Mouse (Mus musculus): ENCODE results near the gene Prkaca.
"Not testable (repeated sequence)": the region's sequence is repeated elsewhere in the genome, so short reads cannot be mapped to it uniquely, and the experiment has no call there.

Prkaca gene

DNA sequence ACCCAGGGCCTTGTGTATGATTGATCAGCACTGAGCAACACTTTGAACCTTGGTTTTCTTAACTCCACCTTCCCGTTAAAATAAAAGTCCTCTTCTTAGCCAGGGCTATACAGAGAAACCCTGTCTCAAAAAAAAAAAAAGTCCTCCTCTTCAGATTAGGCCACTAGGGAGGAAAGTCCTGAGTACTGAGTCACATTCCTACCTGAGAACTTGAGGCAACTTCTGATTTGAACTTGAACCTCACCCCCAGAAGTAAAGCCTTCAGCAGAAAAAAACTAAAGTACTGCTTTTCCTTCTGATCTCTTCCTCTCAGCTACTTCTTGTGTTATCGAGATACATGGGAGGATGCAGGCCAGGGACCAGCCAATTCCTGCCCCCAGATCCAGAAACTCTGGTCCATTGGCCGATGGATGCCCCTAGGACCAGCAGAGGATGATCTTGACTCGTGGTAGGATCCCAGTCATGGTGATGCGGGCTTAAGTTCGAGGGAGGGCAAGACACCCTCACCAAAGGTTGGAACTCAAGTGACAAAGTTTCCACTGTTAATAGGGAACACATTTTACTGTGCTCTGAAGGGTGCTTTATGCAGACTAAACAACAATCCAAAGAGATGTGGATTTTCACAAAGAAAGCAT lies 30.9 kb downstream of the Prkaca start:
- no peak for DNase-seq

DNA sequence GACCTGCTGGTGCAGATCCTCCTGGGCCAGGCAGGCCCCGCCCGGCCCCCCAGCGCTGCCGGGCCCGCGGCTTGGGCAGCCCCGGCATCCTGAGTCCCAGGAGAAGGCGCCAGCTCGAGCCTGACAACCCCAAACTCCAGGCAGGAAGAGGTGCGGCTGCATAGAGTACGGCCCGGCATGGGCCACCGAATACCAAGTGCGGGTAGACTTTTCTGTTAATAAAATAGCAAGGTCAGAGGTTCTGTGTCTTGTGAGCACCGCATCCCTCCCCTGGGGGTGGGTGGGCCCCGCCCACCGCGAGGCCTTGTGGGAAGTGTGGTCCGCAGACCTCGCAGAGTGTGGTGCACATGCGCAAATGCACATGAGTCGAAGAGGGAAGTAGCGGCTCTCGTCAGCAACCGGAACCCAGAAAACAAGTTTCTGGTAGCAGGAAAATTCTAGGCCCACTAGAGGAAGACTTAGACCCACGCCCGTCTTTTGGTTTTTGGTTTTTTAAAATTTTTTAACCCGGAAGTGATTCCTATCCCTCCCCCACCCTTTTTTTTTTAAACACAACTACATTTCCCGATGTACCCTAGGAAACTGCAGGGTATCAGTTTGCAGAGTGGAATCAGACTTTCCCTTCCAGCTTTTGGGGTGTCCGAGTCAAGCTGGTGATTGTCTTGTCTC lies 31.9 kb downstream of the Prkaca start:
- peak; percentile 94 for DNase-seq

DNA sequence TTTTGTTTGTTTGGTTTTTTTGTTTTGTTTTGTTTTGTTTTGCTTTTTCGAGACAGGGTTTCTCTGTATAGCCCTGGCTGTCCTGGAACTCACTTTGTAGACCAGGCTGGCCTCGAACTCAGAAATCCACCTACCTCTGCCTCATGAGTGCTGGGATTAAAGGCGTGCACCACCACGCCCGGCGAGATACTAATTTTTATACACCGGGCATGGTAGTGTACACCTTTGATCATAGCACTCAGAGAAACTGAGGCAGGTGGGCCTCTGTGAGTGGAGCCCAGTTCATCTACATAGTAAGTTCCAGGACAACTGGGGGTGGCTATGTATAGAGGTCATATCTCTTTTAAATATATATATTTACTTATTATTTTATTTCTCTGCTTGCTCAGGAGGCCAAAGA lies 32.7 kb downstream of the Prkaca start:
- not testable (repeated sequence) for DNase-seq

DNA sequence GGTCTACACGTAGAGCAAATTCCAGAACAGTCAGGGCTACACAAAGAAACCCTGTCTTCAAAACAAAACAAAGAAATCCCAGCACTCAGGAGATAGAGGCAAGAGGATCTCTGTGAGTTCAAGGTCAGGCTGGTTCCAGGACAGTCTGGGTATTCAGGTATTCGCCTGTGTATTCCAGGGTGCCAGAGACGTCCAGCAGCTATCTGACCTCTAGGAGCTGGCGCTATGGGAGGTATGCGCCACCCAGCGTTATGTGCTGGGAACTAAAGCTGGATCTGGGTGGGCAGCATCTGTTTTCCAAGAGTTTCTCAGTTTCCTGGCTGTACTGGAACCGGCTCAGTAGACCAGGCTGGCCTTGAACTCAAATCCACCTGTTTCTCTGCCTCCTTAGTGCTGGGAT lies 35.6 kb downstream of the Prkaca start:
- DNase-seq, result no peak

DNA sequence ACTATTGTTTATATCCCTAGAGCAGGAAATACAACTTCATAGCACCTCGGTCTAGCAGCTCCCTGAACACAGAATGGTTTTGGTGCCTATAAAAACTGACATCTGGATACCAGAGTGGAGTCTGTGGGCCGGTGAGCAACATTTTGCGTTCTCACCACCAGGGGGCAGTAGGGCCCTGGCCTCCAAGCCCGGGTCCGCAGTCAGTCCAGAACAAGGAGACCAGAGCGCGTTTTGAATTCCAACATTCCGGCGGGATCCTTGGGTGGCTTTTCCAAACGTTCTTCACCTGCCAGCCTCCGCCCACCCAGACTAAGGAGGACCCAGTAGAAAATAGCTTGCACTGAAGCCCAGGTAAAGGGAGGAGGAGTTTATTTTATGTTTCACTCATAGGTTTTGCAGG lies 37.1 kb downstream of the Prkaca start:
- peak; percentile 82 for DNase-seq

DNA sequence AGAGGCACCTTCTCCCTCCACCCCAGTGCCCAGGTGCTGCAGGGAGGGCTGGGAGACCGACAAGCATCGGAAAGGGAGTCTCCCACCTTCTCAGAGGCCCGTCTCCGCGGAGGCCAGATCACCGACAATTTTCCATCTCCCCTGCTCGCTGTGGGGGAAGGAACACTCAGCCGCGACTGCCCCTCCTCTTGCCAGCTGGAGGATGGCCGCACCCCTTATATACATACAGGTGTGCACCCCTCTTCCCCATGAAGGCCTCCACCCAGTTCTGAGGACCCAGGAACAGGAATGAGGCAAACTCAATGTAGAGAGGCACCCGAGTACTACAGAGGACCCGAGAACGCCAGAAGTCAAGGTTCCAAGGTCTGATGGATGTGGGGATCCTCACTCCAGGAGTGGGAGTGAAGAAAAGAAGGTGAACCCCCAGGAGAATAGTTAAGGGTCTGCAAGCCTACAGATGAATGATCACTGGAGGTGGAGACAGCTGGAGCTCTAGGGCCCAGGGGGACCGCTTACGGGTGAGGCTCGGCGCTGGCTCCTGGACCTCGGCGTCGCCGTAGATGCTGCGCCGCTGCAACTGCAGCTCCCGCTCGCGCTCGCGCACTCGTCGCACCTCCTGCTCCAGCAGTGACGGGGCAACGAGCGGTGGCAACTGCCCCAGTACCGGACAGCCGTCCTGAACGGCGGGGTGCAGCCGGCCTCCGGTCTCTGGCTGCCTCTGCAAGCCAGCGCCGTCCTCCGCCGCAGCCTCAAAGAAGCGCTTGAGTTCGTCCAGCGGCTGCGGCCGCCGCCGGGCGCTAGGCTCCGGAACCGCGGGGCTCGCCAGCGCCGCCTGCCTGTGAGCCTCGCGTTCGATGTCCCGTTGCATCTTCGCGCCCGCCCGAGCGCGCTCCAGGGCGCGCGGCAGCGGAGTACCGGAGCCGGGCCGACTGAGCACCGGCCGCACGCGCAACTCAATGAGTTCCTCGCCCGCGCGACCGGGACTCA lies 38.1 kb downstream of the Prkaca start:
- peak; percentile 76 for DNase-seq

DNA sequence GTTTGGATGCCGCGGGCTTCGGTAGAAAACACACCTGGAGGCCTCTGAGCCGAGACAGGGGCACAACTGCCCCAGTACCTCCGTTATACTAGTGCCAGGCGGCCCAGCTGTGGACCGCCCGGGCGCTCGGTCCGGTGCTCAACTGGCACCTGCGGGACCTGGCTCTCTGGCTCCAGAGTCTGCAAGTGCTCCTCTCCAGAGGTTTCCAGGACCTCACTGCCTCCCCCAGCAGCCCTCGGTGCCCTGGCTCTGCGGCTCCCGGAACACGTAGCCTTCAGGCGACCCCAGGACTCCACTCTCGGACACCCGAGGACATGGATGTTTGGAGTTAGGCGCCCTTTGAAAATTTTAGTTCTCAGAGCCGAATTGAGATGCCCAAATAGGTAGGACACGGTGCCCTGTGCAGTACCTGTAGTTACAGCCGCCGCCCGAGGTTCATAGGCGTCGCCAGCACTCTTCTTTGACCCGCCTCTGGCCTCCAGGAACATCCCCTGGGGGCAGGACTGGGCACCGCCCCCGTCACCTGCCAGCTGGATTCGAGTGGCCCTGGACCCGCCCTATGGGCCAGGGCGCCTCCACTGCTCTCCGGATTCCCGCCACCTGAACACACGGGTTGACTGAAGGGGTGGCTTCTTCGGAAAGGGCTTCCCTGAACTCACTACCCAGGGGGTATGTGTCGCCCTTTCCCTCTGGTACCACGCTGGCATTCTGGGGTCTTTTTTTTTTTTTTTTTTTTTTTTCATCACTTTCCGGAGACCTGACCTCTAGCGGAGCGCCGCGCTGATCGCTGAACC lies 39.1 kb downstream of the Prkaca start, which contains the start of gene 2210011C24Rik:
Gene 2210011C24Rik, minus strand, starts transcription at position 467 of the 794 bp plus-strand sequence.
- no peak for DNase-seq

DNA sequence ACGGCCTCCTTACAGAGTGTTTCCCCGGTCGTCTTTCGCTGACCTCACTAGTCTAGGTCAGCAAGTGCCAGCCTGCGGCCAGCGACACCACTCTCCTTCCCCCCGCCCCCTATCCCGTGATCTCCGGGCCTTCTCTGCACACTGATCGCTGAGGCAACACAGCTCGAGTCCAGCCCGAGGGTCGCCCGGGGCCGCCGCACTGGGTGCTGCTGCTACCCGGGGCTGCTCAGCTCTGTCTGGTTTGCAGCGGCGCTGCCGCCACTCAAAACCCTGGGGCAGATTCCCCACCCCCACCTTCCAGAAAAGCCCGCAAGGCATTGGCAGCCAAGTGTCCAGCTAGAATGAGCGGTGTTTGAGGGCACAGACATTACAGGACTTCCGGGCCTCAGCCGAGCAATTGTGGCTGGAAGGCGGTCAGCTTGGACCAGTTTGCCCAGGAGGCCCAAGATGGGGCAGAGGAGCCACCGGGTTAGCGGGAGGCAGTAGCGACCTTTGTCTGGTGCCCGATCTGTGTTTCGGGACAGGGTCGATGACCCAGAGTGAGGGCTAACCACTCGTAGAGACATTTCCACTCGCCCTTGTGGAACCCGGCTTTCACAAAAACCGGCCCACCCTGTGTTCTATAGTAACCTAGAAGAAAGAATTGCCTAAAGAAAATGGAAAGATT lies 39.8 kb downstream of the Prkaca start:
- DNase-seq, result no peak

DNA sequence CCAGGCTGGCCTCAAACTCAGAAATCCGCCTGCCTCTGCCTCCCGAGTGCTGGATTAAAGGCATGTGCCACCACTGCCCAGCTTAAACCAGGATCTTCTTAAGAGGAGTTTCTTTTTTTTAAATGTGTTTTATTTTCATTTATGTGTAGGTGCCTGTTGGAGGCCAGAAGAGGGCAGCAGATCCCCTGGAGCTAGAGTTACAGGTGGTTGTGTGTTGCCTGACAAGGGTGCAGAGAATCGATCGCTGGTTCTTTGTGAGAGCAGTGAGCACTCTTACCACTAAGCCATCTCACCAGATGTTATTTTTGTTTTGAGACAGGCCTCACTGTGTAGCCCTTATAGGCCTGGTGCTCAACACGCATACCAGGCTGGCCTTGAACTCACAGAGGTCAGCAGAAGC lies 43.0 kb downstream of the Prkaca start:
- no peak for DNase-seq

DNA sequence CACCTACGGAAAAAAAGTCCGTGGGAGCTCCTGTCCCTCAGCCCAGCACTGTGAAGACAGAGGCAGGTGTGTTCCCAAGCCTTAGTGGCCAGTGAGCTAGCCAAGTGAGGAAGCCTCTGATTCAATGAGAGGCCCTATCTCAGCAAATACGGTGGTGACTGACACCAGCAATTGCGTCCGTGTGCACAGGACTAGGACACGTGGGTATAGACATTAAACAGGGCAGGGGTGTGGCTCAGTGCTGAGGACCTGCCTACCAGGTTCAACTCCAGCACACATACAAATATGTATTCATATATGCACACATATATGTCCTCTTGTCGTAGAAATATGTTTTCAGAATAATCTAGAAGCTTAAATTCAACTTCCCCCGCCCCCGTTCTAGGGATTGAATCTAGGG lies 46.9 kb downstream of the Prkaca start:
- DNase-seq, result no peak

DNA sequence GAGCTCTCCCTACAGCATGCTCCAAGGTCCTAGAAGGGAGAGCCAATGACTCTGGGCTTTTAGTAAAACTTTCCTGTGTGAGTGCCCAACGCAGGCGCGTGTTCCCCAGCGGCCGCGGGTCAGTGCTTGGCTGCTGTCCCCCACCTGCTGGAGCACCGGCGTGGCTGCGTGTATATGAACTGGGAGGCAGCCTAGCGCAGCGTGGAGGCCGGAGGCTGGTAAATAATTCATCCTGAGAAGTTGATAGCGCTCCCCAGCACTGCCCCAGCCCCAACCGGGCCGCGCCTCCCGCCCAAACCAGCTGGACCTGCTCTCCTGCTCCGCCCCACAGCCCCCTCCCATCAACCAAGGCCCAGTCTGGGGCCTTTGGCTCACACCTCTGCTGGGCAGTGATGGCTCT lies 48.3 kb downstream of the Prkaca start, which contains the start of gene Palm3:
Gene Palm3, plus strand, starts transcription at position 376 of the 400 bp plus-strand sequence.
- DNase-seq, result no peak

DNA sequence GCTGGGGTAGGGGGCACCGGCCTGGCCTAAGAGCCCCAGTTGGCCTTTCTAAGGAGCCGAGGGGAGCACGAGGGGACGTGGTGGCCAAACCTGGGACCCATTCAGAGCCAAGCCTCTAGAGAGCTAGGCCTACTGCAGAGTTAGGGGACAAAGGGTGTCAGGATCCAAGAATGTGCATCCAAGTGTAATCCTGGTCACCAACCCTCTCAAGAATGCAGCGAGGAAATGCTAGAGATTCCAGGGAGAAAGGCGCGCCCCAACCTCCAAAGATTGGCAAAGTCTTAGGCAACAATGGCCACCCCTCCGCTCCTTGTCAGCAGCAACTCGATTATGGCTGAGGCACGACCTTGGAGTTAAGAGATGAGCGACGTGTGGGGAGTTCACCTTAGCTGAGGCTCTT lies 48.8 kb downstream of the Prkaca start:
- no peak for DNase-seq

DNA sequence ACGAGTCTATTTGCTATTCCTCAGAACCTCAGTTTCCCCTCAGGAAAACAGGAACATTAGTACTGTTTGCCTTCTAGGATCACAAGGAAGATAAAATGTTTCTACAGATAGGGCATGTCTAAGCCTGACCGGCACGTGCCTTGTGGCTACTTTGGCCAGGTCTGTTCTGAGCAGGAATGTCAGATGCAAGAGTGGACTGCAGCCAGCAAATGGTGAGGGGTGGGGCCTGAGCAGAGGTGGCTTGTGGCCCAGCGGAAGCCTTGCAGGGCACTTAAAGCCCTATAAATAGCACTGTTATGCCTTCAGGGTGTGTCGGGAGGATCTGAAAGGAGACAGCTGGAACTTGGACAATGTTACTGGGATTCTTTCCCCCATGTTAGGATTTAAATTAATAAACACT lies 50.3 kb downstream of the Prkaca start:
- DNase-seq, result no peak

DNA sequence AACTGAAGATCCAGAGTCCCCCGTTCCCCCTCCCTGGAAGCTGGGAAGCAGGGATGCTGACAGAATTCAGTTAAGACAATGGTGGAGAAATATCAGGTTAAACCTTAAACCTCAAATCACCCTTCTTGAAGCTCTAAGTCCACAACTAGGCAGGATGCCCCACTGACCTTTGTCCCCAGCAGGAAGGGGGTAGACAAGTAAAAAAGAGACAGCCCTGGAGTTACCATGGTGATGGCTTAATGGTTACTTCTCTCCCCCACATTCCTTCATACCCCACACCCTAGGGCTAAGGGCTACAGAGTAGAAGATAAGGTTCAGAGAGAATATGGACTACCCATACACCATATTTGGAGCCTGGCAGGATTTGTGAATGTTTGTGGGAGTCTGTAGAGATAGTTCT lies 50.8 kb downstream of the Prkaca start:
- DNase-seq, result no peak

DNA sequence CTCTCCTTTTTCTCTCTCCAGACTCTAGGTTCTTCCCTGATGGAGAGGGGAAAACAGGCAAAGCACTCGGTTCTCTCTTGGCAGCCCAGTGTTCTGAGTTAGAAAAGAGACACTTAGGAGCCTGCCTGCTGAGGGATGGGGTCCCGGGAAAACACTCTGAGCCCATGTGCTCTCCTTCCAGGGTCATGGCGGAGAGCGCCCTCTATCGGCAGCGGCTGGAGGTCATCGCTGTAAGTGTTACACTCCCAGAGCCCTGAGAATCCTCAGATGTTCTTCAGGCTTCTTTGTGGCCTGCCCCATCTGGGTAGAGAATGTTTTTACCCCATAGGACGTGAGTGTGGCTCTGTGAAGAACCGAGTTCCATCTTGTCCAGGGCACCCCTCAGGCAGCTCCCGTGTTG lies 51.4 kb downstream of the Prkaca start:
- DNase-seq, result peak; percentile 75

DNA sequence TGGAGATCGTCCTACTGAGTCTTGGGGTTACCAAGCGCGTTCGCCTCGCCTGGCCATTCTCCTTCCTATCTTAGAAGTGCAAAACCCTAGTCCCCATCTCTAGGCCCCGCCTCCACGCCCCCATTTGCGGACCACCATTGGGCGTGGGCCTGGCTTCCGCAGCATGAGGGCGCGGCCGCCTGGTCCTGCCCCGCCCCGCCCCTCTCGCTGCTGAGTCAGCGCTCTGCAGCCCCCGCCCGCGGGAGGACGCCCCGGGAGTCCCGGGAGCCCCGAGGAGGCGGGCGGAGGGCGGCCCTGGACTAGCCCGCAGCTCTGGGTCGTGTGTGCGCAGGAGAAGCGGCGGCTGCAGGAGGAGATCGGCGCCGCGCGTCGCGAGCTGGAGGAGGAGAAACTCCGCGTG lies 53.1 kb downstream of the Prkaca start:
- DNase-seq, result peak; percentile 80

DNA sequence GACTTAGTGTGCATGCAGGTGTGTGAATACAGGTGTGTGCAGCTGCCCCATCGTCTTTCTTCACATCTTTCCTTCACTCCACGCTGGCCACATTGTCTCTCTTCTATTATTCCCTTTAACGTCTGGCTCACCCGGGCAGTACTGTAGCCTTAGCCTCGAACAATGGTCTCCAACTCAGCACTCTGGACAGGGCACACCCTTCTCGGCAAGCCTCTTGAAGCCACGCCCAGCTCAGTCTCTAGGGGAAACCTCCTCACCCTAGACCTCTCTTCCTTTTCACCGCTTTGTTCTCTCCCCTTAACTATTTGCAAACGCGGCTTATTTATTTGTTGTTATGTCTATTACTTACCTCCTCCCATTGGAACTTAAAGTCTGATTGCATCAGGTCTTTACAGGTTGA lies 54.7 kb downstream of the Prkaca start:
- no peak for DNase-seq

DNA sequence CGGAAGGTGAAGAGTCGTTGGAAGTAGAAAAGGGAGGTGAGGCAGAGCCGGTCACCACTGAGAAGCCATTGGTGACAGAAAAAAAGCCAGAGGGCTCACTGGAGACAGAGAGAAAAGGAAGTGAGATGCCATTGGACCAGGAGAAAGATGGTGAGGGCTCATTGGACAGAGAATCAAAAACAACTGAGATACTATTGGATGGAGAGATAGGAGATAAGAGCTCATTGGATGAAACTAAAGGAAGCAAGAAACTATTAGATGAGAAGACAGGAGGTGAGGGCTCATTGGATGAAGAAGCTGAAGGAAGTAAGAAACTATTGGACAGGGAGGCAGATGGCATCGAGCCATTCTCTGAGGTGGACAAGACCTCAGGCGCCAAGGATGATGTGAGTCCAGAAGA lies 56.5 kb downstream of the Prkaca start:
- DNase-seq, result no peak

DNA sequence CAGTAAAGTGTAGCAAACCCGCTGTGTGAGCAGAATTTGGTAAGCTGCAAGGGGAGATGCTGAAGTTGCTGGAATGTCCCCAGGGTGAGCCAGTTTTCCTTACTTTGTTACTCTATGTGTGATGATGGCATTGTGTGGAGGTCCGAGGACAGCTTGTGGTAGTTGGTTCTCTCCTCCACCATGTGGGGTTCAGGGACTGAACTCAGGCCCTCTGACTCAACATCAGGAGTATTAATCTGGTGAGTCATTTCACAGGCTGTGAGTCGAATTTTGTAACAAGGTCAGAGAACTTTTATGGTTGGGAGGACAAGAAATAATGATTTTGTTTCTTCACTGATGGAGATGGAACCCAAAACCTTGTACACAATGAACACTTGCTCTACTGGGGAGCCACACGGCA lies 60.0 kb downstream of the Prkaca start:
- no peak for DNase-seq

DNA sequence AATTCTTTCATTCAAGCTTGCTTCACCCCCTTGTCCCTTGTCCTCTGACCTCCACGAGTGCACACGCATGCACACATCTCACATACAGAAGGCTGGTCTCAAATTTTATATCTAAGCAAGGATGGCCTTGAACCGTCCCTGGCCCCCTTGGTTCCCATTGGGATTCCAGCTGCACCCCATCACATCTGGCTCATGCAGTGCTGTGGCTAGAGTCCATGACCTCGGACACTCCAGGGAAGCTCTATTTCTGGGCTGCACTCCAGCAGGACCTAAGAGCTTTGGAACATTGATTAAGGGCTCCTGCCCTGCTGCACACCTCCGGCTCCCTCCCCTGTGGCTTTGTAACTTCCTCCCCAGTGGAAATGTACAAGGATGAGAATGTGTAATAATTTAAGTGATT lies 65.2 kb downstream of the Prkaca start:
- no peak for DNase-seq

DNA sequence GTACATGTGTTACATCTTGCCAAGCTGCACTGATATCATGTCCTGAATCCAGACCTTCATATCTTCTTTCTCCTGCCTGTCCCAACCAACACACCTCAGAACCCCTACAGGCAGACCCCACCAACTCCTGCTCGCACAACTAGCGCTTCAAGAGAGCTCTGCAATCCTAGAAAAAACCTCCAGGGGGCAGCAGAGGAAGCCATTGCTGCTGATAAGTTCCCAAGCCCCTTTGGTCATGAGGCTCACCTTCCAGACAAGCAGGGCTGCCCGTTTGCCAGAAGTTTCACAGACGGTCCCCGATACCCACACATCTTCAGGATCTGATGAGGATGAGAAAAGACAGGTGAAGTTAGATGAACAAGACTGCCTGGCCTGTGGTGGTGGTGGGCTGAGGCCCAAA lies 66.3 kb downstream of the Prkaca start:
- DNase-seq, result peak; percentile 83

All from thymus, postnatal 25 days (tissue).